Mouse (Mus musculus) stomach, embryonic 15.5 days (tissue): ENCODE data around the gene Hacd1. TPM values are rescaled to one million over a fixed set of nuclear protein-coding genes. Genes with fewer than 3 reads are reported as not detected.
"Not testable (repeated sequence)": the region's sequence is repeated elsewhere in the genome, so short reads cannot be mapped to it uniquely, and the experiment has no call there.

Experiments
- ATAC-seq: fragments of 200-750 bp; cut with Nextera tagmentation; 2 replicates; pipeline ENCODE4 v1.8.0; 2017; ENCODE audit warnings: low read depth, moderate number of reproducible peaks, moderate TSS enrichment; ENCODE audit not compliant: insufficient read depth, low FRiP score
- H3K27ac ChIP-seq: fragments of 300-500 bp; sonication (generic); 2 replicates; pipeline ENCODE4 v1.5.1; 2015; ENCODE audit warnings: mild to moderate bottlenecking, inconsistent platforms
- H3K27me3 ChIP-seq: fragments of 300-500 bp; sonication (generic); replicated peaks from 2 replicates; pipeline ENCODE4 v1.6.1; 2015; ENCODE audit warnings: inconsistent platforms
- H3K36me3 ChIP-seq: fragments of 300-500 bp; sonication (generic); 2 replicates; pipeline ENCODE4 v1.6.1; 2015; ENCODE audit warnings: inconsistent platforms
- H3K4me1 ChIP-seq: fragments of 300-500 bp; sonication (generic); 2 replicates; pipeline ENCODE4 v1.6.1; 2015; ENCODE audit warnings: inconsistent platforms
- H3K4me2 ChIP-seq: fragments of 300-500 bp; sonication (generic); 2 replicates; pipeline ENCODE4 v1.6.1; 2015; ENCODE audit warnings: mild to moderate bottlenecking, inconsistent platforms
- H3K4me3 ChIP-seq: fragments of 300-500 bp; sonication (generic); replicated peaks from 2 replicates; pipeline ENCODE4 v1.5.1; 2015; ENCODE audit warnings: inconsistent platforms
- H3K9ac ChIP-seq: fragments of 300-500 bp; sonication (generic); 2 replicates; pipeline ENCODE4 v1.6.1; 2015; ENCODE audit warnings: inconsistent platforms
- H3K9me3 ChIP-seq: fragments of 300-500 bp; sonication (generic); 2 replicates; pipeline ENCODE4 v1.6.1; 2016; ENCODE audit warnings: inconsistent platforms
- WGBS: fragments of 180-500 bp; shearing (Covaris S2); methylation state at CpG from one replicate; pipeline ENCODE4 v1.1.7; 2015; 5-methylcytosine and 5-hydroxymethylcytosine counted together
- polyA plus RNA-seq: library from polyadenylated mRNA; unstranded; fragments of >200 nt; fragmentation: Nextera tagmentation; extraction: Ambion mirVana; gene quantifications from 2 replicates; pipeline ENCODE4 v1.2.1, GENCODE M21; 2015

Gene Hacd1
- 126 and 129 TPM in 2 replicates for polyA plus RNA-seq

- peak; percentile 85 for ATAC-seq
- under 1% methylated on average over 91 of the region's 101 CpGs for WGBS
- Histone ChIP-seq H3K36me3 (no peaks in the 10 kb centered on the region), H3K9ac (peak within 1 kb of the TSS; percentile 55), H3K27ac (peak within 1 kb of the TSS; percentile 89), H3K27me3 (no peaks in the 10 kb centered on the region), H3K4me1 (peaks cover 4% of the 10 kb centered on the region; the same call in 1 of the 2 replicates), H3K9me3 (no peaks in the 10 kb centered on the region), H3K4me3 (peak within 1 kb of the TSS; percentile 86), H3K4me2 (peak within 1 kb of the TSS; percentile 85)
These were observed at the start of gene Hacd1 for GRCm38 (mm10) chr2:14055566-14056331. Gene Hacd1, minus strand, starts transcription at chr2:14056135.

DNA sequence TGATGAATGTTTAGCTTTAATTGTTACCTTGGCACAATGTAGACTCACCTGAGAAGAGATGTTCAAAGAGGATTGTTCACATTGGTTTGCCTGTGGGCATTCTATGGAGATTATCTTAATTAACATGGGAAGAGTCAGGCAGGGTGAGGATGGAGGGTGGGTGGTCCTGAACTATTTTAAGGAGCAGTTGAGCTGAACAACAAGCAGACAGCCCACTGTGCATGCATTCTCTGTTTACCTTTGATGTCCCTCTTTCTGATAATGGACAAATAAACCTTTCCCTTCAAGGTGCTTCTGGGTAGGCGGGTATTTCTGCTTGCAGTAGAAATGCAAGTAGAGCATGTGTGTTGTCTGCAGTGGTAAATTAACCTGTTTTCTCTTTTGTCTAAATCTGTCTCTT lies 48.0 kb upstream of the Hacd1 start:
- Histone ChIP-seq H3K9ac (no peak overlapping the region), H3K4me1 (no peaks in the 10 kb centered on the region), H3K4me2 (no peak overlapping the region), H3K27ac (no peak overlapping the region), H3K4me3 (no peak overlapping the region), H3K36me3 (no peaks in the 10 kb centered on the region), H3K27me3 (no peaks in the 10 kb centered on the region), H3K9me3 (no peaks in the 10 kb centered on the region)
- no peak for ATAC-seq
- WGBS: 90% methylated on average over 1 of the region's 1 CpGs

- WGBS: 83% methylated on average over 2 of the region's 2 CpGs
- H3K4me3 ChIP-seq: no peak overlapping the region
- H3K36me3 ChIP-seq: no peaks in the 10 kb centered on the region
- H3K27me3 ChIP-seq: no peaks in the 10 kb centered on the region
- no peak overlapping the region for H3K9ac ChIP-seq
- ATAC-seq: no peak
- H3K4me1 ChIP-seq: no peaks in the 10 kb centered on the region
- H3K27ac ChIP-seq: no peak overlapping the region
- no peaks in the 10 kb centered on the region for H3K9me3 ChIP-seq
- no peak overlapping the region for H3K4me2 ChIP-seq
These were observed 46.7 kb upstream of the Hacd1 start for GRCm38 (mm10) chr2:14102603-14103002.

GRCm38 (mm10) chr2:14100533-14100932 lies 44.6 kb upstream of the Hacd1 start:
- Histone ChIP-seq H3K4me1 (no peaks in the 10 kb centered on the region), H3K9me3 (no peaks in the 10 kb centered on the region), H3K4me2 (no peak overlapping the region), H3K36me3 (no peaks in the 10 kb centered on the region), H3K9ac (no peak overlapping the region), H3K27me3 (no peaks in the 10 kb centered on the region), H3K4me3 (no peak overlapping the region), H3K27ac (no peak overlapping the region)
- ATAC-seq: no peak

DNA sequence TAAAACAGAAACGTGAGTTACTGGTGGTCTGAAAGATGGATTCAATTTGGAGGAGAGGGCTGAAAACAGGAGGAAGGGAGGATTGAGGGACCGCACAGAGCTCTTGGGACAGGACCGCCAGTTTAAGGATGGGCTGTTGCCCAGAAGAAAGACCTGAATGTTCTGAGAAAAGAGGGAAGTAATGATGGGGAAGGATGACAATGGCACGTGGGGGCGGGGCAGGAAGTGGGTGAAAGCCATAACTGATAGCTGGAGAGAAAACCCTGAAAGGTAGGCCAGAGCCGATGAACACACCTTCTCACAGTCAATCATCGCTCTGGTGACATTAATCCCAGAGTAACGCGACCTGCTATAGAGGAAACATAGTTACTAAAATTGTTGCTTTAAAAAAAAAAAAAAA lies 22.6 kb upstream of the Hacd1 start:
- not testable (repeated sequence) for ATAC-seq, H3K4me2 ChIP-seq, H3K9me3 ChIP-seq, H3K4me3 ChIP-seq, H3K9ac ChIP-seq, H3K4me1 ChIP-seq, H3K27me3 ChIP-seq, H3K27ac ChIP-seq, H3K36me3 ChIP-seq
- WGBS: 79% methylated on average over 9 of the region's 9 CpGs

DNA sequence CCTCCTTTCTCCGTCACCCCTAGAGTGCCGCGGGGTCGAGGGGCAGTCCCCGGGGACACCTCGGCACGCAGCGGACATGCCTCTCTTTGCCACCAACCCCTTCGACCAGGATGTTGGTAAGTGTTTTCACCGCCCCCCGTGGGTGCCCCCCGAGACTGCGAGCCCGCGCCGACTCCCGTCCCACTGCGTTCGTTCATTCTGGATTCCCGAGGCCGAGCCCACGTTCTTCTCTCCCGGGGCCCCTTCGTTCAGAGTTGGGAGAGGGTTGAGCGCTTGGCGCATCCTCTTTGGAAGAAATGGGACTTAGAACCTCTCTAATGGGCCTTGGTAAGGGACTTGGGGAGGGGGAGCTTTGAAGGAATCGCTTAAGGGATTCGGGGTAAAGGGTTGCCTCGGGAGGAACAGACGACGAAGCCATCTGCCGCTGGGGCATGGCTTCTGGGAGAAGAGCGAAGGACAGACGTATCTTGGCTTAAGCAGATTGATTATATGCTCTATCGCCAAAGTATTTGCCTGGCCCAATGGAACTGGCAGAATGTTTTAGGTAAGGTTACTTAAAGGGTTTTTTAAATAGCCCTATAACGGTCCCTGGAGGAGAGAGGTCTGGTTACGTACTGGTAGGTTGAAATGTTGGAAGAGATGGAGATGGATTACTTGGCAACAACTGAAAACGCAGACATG lies 18.4 kb upstream of the Hacd1 start:
- no peaks in the 10 kb centered on the region for H3K27me3 ChIP-seq
- under 1% methylated on average over 38 of the region's 38 CpGs for WGBS
- H3K36me3 ChIP-seq: no peaks in the 10 kb centered on the region
- H3K27ac ChIP-seq: peak overlapping the region; percentile 98
- H3K4me3 ChIP-seq: peak overlapping the region; percentile 95
- H3K4me1 ChIP-seq: peaks cover 7% of the 10 kb centered on the region
- H3K9ac ChIP-seq: peak overlapping the region; percentile 92
- peak overlapping the region; percentile 52 for H3K4me2 ChIP-seq
- ATAC-seq: no peak
- H3K9me3 ChIP-seq: no peaks in the 10 kb centered on the region

- peak; percentile 95 for ATAC-seq
- Histone ChIP-seq H3K4me1 (peaks cover 7% of the 10 kb centered on the region), H3K36me3 (no peaks in the 10 kb centered on the region), H3K27ac (peak within 1 kb of the TSS; percentile 98), H3K4me3 (peak within 1 kb of the TSS; percentile 95), H3K4me2 (peak within 1 kb of the TSS; percentile 52), H3K9ac (peak within 1 kb of the TSS; percentile 92), H3K27me3 (no peaks in the 10 kb centered on the region), H3K9me3 (no peaks in the 10 kb centered on the region)
- WGBS: under 1% methylated on average over 50 of the region's 50 CpGs
These were observed 17.7 kb upstream of the Hacd1 start, which contains the start of gene Stam for GRCm38 (mm10) chr2:14073362-14074220. Gene Stam, plus strand, starts transcription at chr2:14074098.

DNA sequence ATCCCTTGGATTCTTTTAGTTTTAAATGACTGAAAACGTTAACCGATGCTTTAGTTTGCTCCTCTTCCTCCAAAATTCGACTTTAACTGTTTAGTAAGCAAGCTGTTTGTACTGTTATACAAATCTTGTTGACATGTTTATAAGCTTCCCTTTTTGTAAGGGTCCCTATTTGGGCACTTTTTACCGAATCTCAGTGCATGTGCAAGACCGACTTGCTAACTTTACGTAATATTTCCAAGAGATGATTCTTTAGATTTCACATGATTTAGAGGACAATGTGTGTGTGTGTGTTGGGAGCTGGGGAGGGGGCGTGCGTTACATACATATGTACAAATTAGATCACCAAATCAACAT lies 17.1 kb upstream of the Hacd1 start:
- H3K9ac ChIP-seq: peak overlapping the region; percentile 92; the same call in 1 of the 2 replicates
- H3K4me1 ChIP-seq: peaks cover 7% of the 10 kb centered on the region
- 12% methylated on average over 8 of the region's 8 CpGs for WGBS
- H3K9me3 ChIP-seq: no peaks in the 10 kb centered on the region
- no peak for ATAC-seq
- no peaks in the 10 kb centered on the region for H3K36me3 ChIP-seq
- H3K27me3 ChIP-seq: no peaks in the 10 kb centered on the region
- H3K4me2 ChIP-seq: peak overlapping the region; percentile 52
- H3K27ac ChIP-seq: peak overlapping the region; percentile 98
- H3K4me3 ChIP-seq: peak overlapping the region; percentile 95

DNA sequence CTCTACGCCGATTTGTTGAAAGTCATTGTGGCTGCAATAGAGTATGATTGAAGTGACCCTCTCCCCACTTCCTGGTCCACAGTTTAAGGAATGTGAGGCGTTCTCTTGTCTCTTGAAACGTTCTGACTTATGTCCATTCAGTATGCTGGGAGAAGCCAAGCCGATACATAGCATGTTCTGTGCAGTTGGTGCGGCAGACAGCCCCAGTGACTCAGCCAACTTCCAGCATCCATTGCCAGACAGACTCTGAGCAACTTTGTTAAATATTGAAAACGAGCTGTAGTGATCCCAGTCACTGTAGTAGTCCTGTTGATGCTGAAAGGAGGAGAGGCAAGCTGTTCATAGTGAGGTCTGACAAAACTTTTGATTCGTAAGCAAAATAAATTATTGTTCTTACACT lies 14.5 kb upstream of the Hacd1 start:
- H3K9me3 ChIP-seq: no peaks in the 10 kb centered on the region
- no peak overlapping the region for H3K4me3 ChIP-seq
- H3K36me3 ChIP-seq: no peaks in the 10 kb centered on the region
- H3K4me2 ChIP-seq: no peak overlapping the region
- WGBS: 74% methylated on average over 8 of the region's 8 CpGs
- no peak for ATAC-seq
- H3K9ac ChIP-seq: no peak overlapping the region
- H3K27ac ChIP-seq: no peak overlapping the region
- no peaks in the 10 kb centered on the region for H3K4me1 ChIP-seq
- H3K27me3 ChIP-seq: no peaks in the 10 kb centered on the region

DNA sequence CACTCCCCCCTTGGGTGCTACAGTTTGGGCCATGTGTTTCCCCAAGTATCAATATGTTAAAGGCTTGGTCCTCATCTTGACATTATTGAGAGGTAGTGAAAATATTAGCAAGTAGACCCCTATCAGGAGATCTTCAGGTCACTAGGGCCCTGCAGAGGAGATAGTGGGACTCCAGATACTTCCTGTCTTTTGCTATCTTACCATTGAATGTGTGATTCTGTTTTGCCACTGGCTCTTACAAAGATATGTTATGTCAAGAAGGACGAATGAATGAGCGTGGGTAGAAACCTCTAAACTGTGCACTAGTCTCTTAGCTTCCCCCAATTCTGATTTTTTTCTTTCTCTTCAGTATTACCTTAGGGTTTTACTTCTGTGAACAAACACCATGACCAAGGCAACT lies 13.1 kb upstream of the Hacd1 start:
- Histone ChIP-seq H3K4me3 (no peak overlapping the region), H3K27ac (no peak overlapping the region), H3K4me1 (no peaks in the 10 kb centered on the region), H3K9ac (no peak overlapping the region), H3K36me3 (no peaks in the 10 kb centered on the region), H3K9me3 (no peaks in the 10 kb centered on the region), H3K27me3 (no peaks in the 10 kb centered on the region), H3K4me2 (no peak overlapping the region)
- WGBS: 84% methylated on average over 2 of the region's 2 CpGs
- ATAC-seq: no peak

DNA sequence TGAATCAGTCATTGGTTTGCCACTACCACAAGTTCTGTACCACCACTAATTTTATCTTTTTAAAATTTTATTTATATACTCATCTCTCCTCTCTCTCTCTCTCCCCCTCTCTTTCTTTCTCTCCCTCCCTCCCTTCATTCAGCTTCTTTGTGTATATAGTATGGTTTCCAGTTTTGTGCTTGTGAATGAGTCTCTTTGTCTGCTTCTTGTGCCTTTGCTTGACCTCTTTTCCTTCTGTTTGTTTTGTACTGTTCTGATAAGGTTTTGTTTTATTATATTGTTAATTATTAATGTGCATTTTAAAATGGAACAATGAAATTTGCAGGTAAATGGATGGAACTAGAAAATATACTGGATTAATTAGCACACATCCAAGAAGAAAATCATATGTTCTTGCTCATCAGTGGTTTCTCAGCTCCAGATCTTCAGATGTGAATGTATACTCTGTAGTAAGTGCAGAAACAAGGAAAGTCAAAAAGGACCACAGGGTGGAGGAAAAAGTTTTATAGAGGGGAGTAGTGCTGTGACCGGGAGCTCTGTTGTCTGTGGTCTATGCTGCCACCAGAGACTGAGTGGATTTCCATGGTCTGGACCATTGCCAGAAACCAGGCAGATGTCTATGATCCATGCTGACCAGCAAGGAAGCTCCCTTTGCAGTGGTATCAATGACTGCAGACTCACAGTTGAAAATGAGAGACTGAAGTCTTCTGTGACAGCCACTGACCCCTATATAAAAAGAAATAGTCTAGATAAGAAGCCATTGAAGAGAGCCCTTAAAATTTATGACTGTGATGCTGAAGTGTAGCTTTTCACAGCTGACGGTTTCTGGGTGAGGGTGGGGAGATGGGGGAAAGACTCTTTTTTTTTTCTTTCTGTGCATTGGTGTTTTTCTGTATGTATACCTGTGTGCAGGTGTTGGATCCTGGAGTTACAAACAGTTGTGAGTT lies 10.0 kb upstream of the Hacd1 start:
- Histone ChIP-seq H3K4me3 (no peak overlapping the region), H3K4me2 (no peak overlapping the region), H3K9me3 (no peaks in the 10 kb centered on the region), H3K27ac (peak overlapping the region; percentile 35), H3K27me3 (no peaks in the 10 kb centered on the region), H3K9ac (no peak overlapping the region), H3K4me1 (no peaks in the 10 kb centered on the region), H3K36me3 (no peaks in the 10 kb centered on the region)
- ATAC-seq: peak; percentile 71
- 39% methylated on average over 2 of the region's 2 CpGs for WGBS
